Mouse (Mus musculus) midbrain, embryonic 16.5 days (tissue): ENCODE data around the gene Csmd2. TPM values are rescaled to one million over a fixed set of nuclear protein-coding genes. Genes with fewer than 3 reads are reported as not detected.

Source experiments
- ATAC-seq: fragments of 200-750 bp; cut with Nextera tagmentation; 2 replicates; pipeline ENCODE4 v1.8.0; 2017; ENCODE audit warnings: moderate TSS enrichment
- H3K27ac ChIP-seq: fragments of 300-500 bp; sonication (generic); 2 replicates; pipeline ENCODE4 v1.5.1; 2014; ENCODE audit warnings: mild to moderate bottlenecking, low read length, mixed read lengths
- H3K27me3 ChIP-seq: fragments of 300-500 bp; sonication (generic); 2 replicates; pipeline ENCODE4 v1.6.1; 2014; ENCODE audit warnings: low read depth, low read length, mixed read lengths; ENCODE audit not compliant: control insufficient read depth, insufficient read depth
- H3K36me3 ChIP-seq: fragments of 300-500 bp; sonication (generic); 2 replicates; pipeline ENCODE4 v1.6.1; 2014; ENCODE audit warnings: mild to moderate bottlenecking, low read length, moderate library complexity, mixed read lengths; ENCODE audit not compliant: control insufficient read depth, insufficient read depth
- H3K4me1 ChIP-seq: fragments of 300-500 bp; sonication (generic); 2 replicates; pipeline ENCODE4 v1.6.1; 2014; ENCODE audit warnings: mild to moderate bottlenecking, low read length, mixed read lengths; ENCODE audit not compliant: control insufficient read depth, insufficient read depth
- H3K4me2 ChIP-seq: fragments of 300-500 bp; sonication (generic); 2 replicates; pipeline ENCODE4 v1.6.1; 2014; ENCODE audit warnings: mild to moderate bottlenecking, low read length, mixed read lengths
- H3K4me3 ChIP-seq: fragments of 300-500 bp; sonication (generic); 2 replicates; pipeline ENCODE4 v1.5.1; 2014; ENCODE audit warnings: low read depth, mild to moderate bottlenecking, low read length, moderate library complexity, mixed read lengths
- H3K9ac ChIP-seq: fragments of 300-500 bp; sonication (generic); 2 replicates; pipeline ENCODE4 v1.6.1; 2014; ENCODE audit warnings: low read depth, low read length, mixed read lengths
- H3K9me3 ChIP-seq: fragments of 300-500 bp; sonication (generic); replicated peaks from 2 replicates; pipeline ENCODE4 v1.6.1; 2014; ENCODE audit warnings: mild to moderate bottlenecking, low read length, mixed read lengths; ENCODE audit not compliant: control insufficient read depth, poor library complexity, severe bottlenecking
- WGBS: fragments of 180-500 bp; shearing (Covaris S2); extraction: QIAGEN DNeasy Blood & Tissue Kit; methylation state at CpG from one replicate; pipeline ENCODE4 v1.1.7; 2014; 5-methylcytosine and 5-hydroxymethylcytosine counted together
- polyA plus RNA-seq: library from polyadenylated mRNA; unstranded; fragments of >200 nt; fragmentation: Nextera tagmentation; extraction: Ambion mirVana; gene quantifications from 2 replicates; pipeline ENCODE4 v1.2.1, GENCODE M21; 2015

The Csmd2 gene
- polyA plus RNA-seq, 1 experiment from 2014 or later: 13.7 TPM

GRCm38 (mm10) chr4:128327421-128327820 lies 339.8 kb downstream of the Csmd2 start:
- Histone ChIP-seq H3K4me2 (no peak overlapping the region), H3K36me3 (no peaks in the 10 kb centered on the region; the same call in 1 of the 2 replicates), H3K9ac (no peak overlapping the region), H3K27me3 (no peaks in the 10 kb centered on the region), H3K4me1 (peaks cover 3% of the 10 kb centered on the region; the same call in 1 of the 2 replicates), H3K27ac (no peak overlapping the region), H3K9me3 (no peaks in the 10 kb centered on the region), H3K4me3 (no peak overlapping the region)
- ATAC-seq: no peak
- 84% methylated on average over 6 of the region's 6 CpGs for WGBS

- Histone ChIP-seq H3K9me3 (no peaks in the 10 kb centered on the region), H3K27ac (no peak overlapping the region), H3K9ac (no peak overlapping the region), H3K36me3 (no peaks in the 10 kb centered on the region; the same call in 1 of the 2 replicates), H3K27me3 (no peaks in the 10 kb centered on the region), H3K4me3 (no peak overlapping the region), H3K4me1 (peaks cover 3% of the 10 kb centered on the region; the same call in 1 of the 2 replicates), H3K4me2 (no peak overlapping the region)
- no peak for ATAC-seq
- WGBS: 58% methylated on average over 9 of the region's 9 CpGs
Observed at GRCm38 (mm10) chr4:128330519-128330918, 342.9 kb downstream of the Csmd2 start.

DNA sequence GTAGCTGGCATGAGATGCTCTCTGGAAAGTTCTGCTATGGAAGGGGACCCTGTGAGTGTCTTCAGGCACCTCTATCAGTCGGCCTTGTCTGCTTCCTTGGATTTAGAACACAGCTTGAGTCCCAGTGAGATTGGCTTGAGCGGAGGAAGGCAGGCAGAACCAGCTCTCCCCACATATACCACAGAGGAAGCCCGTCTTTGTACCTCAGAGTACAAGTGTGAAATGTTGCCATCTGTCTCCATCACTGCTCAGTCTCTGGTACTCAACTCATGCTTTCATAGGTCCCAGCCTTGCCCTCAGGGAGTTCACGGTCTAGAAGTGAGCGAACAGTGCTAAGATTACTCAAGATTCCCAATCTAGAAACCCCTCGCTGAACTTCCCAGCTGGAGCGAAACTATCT lies 352.8 kb downstream of the Csmd2 start:
- no peak for ATAC-seq

GRCm38 (mm10) chr4:128341315-128341714 lies 353.7 kb downstream of the Csmd2 start:
- 75% methylated on average over 7 of the region's 7 CpGs for WGBS
- Histone ChIP-seq H3K27ac (no peak overlapping the region), H3K27me3 (no peaks in the 10 kb centered on the region), H3K36me3 (peaks cover 6% of the 10 kb centered on the region; the same call in 1 of the 2 replicates), H3K4me1 (no peaks in the 10 kb centered on the region), H3K4me3 (no peak overlapping the region), H3K4me2 (no peak overlapping the region), H3K9ac (no peak overlapping the region), H3K9me3 (no peaks in the 10 kb centered on the region)
- ATAC-seq: no peak

More for the DNA sequence above, 352.8 kb downstream of the Csmd2 start:
- Histone ChIP-seq H3K27me3 (no peaks in the 10 kb centered on the region), H3K27ac (no peak overlapping the region), H3K4me3 (no peak overlapping the region), H3K4me2 (no peak overlapping the region), H3K4me1 (no peaks in the 10 kb centered on the region), H3K9ac (no peak overlapping the region), H3K9me3 (no peaks in the 10 kb centered on the region), H3K36me3 (peaks cover 6% of the 10 kb centered on the region; the same call in 1 of the 2 replicates)
- 89% methylated on average over 7 of the region's 7 CpGs for WGBS

DNA sequence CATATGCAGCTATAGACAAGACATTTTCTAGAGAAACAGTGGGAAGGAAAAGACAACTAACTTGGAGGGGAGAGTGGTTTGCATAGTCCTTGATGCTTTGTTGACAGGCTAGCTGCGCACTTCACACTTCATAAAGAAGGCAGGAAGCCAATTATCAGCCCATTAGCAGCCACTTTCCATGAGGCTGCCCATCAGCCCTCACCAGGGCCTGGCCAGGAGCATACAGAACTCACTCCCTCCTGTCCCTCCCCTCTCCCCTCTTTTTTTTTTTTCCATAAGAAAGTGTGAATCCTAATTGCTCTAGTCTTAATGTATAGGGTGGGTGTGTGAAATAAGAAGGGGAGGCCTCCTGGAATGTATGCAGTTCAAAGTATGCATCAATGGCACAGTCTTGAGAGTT lies 354.6 kb downstream of the Csmd2 start:
- H3K9ac ChIP-seq: no peak overlapping the region
- H3K4me1 ChIP-seq: no peaks in the 10 kb centered on the region
- WGBS: 68% methylated on average over 1 of the region's 1 CpGs
- no peak overlapping the region for H3K4me2 ChIP-seq
- no peak overlapping the region for H3K27ac ChIP-seq
- H3K9me3 ChIP-seq: no peaks in the 10 kb centered on the region
- ATAC-seq: no peak
- no peaks in the 10 kb centered on the region for H3K27me3 ChIP-seq
- H3K36me3 ChIP-seq: peaks cover 6% of the 10 kb centered on the region; the same call in 1 of the 2 replicates
- no peak overlapping the region for H3K4me3 ChIP-seq

GRCm38 (mm10) chr4:128358751-128359150 lies 371.1 kb downstream of the Csmd2 start:
- H3K9me3 ChIP-seq: no peaks in the 10 kb centered on the region
- 84% methylated on average over 11 of the region's 11 CpGs for WGBS
- no peak overlapping the region for H3K27ac ChIP-seq
- no peak overlapping the region for H3K4me2 ChIP-seq
- no peak overlapping the region for H3K9ac ChIP-seq
- no peaks in the 10 kb centered on the region for H3K36me3 ChIP-seq
- ATAC-seq: no peak
- no peaks in the 10 kb centered on the region for H3K27me3 ChIP-seq
- H3K4me3 ChIP-seq: no peak overlapping the region
- H3K4me1 ChIP-seq: no peaks in the 10 kb centered on the region

DNA sequence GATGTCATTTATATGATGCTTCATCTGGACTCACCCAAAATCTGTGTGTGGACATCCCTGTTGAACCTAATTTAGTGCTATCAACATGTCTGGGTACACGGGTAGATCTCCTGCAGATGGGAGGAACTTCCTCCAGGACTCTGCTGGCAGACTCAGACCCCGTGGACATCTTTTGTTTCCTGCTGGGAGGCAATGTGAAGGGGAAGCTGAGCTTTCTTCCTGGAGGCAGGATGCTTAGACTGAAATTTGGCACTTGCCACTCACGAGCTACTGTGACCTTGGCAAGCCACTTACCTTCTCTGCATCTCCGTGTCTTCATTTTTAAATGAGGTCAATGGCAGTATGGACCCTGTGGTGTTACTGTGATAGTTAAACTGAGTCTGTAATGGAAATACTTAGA lies 378.2 kb downstream of the Csmd2 start:
- Histone ChIP-seq H3K36me3 (peaks cover 13% of the 10 kb centered on the region; the same call in 1 of the 2 replicates), H3K4me3 (no peak overlapping the region), H3K9ac (no peak overlapping the region), H3K4me2 (no peak overlapping the region), H3K27me3 (no peaks in the 10 kb centered on the region), H3K27ac (no peak overlapping the region), H3K9me3 (no peaks in the 10 kb centered on the region), H3K4me1 (no peaks in the 10 kb centered on the region)
- no peak for ATAC-seq
- 69% methylated on average over 4 of the region's 4 CpGs for whole genome bisulfite sequencing

- peaks cover 17% of the 10 kb centered on the region; the same call in 1 of the 2 replicates for H3K36me3 ChIP-seq
- 93% methylated on average over 6 of the region's 6 CpGs for WGBS
- no peak for ATAC-seq
Observed at GRCm38 (mm10) chr4:128368088-128368487, 380.4 kb downstream of the Csmd2 start.

GRCm38 (mm10) chr4:128371766-128372165 lies 384.1 kb downstream of the Csmd2 start:
- no peaks in the 10 kb centered on the region for H3K4me1 ChIP-seq
- no peak overlapping the region for H3K9ac ChIP-seq
- no peak overlapping the region for H3K27ac ChIP-seq
- H3K27me3 ChIP-seq: no peaks in the 10 kb centered on the region
- no peak for ATAC-seq
- 77% methylated on average over 6 of the region's 6 CpGs for WGBS
- H3K9me3 ChIP-seq: no peaks in the 10 kb centered on the region
- H3K4me2 ChIP-seq: no peak overlapping the region
- H3K4me3 ChIP-seq: no peak overlapping the region
- H3K36me3 ChIP-seq: peaks cover 17% of the 10 kb centered on the region; the same call in 1 of the 2 replicates

More at GRCm38 (mm10) chr4:128368088-128368487, 380.4 kb downstream of the Csmd2 start:
- Histone ChIP-seq H3K4me3 (no peak overlapping the region), H3K4me2 (no peak overlapping the region), H3K9ac (no peak overlapping the region), H3K4me1 (no peaks in the 10 kb centered on the region), H3K27me3 (no peaks in the 10 kb centered on the region), H3K9me3 (no peaks in the 10 kb centered on the region), H3K27ac (no peak overlapping the region)
